Mouse (Mus musculus) hindbrain, embryonic 14.5 days (tissue): ENCODE measurements at regions not wholly inside any gene's neighbourhood (a gene's known extent, or its start where the extent isn't known, plus 50 kb on each side); places are given as distances from the start of the nearest gene placed in this dataset.

Source experiments
- ATAC-seq: fragments of 200-750 bp; cut with Nextera tagmentation; 2 replicates; pipeline ENCODE4 v1.8.0; 2017; ENCODE audit warnings: moderate number of reproducible peaks, mild to moderate bottlenecking, moderate TSS enrichment, moderate library complexity; ENCODE audit not compliant: low FRiP score
- DNase-seq: peaks from one replicate; pipeline ENCODE4 v3.0.0-alpha.2; 2015; ENCODE audit warnings: low spot score
- H3K27ac ChIP-seq: fragments of 300-500 bp; sonication (generic); 2 replicates; pipeline ENCODE4 v1.5.1; 2014; ENCODE audit warnings: mild to moderate bottlenecking, moderate library complexity
- H3K27me3 ChIP-seq: fragments of 300-500 bp; sonication (generic); 2 replicates; pipeline ENCODE4 v1.6.1; 2014; ENCODE audit warnings: mild to moderate bottlenecking, low read length, mixed read lengths; ENCODE audit not compliant: control insufficient read depth, insufficient read depth
- H3K36me3 ChIP-seq: fragments of 300-500 bp; sonication (generic); replicated peaks from 2 replicates; pipeline ENCODE4 v1.6.1; 2014; ENCODE audit not compliant: control insufficient read depth, insufficient read depth
- H3K4me1 ChIP-seq: fragments of 300-500 bp; sonication (generic); replicated peaks from 2 replicates; pipeline ENCODE4 v1.6.1; 2014; ENCODE audit warnings: antibody characterized with exemption, low read length, mixed read lengths; ENCODE audit not compliant: control insufficient read depth, insufficient read depth
- H3K4me2 ChIP-seq: fragments of 300-500 bp; sonication (generic); replicated peaks from 2 replicates; pipeline ENCODE4 v1.6.1; 2014; ENCODE audit warnings: mild to moderate bottlenecking, moderate library complexity
- H3K4me3 ChIP-seq: fragments of 300-500 bp; sonication (generic); replicated peaks from 2 replicates; pipeline ENCODE4 v1.5.1; 2014; ENCODE audit warnings: mild to moderate bottlenecking, low read length
- H3K9ac ChIP-seq: fragments of 300-500 bp; sonication (generic); 2 replicates; pipeline ENCODE4 v1.6.1; 2014
- H3K9me3 ChIP-seq: fragments of 300-500 bp; sonication (generic); 2 replicates; pipeline ENCODE4 v1.6.1; 2016; ENCODE audit warnings: low read length; ENCODE audit not compliant: control insufficient read depth
- WGBS: fragments of 180-500 bp; shearing (Covaris S2); extraction: QIAGEN DNeasy Blood & Tissue Kit; methylation state at CpG from one replicate; pipeline ENCODE4 v1.1.7; 2014; 5-methylcytosine and 5-hydroxymethylcytosine counted together

GRCm38 (mm10) chrX:21828975-21829374 is 84.1 kb upstream of the Gm28269 start:
- Histone ChIP-seq H3K27ac (no peak overlapping the region), H3K4me2 (no peak overlapping the region), H3K9ac (no peak overlapping the region), H3K36me3 (no peaks in the 10 kb centered on the region), H3K27me3 (no peaks in the 10 kb centered on the region), H3K4me1 (no peaks in the 10 kb centered on the region), H3K9me3 (no peaks in the 10 kb centered on the region), H3K4me3 (no peak overlapping the region)
- ATAC-seq (no peak), DNase-seq (peak; percentile 43)

- ATAC-seq, result no peak
- Histone ChIP-seq H3K9me3 (no peaks in the 10 kb centered on the region), H3K9ac (no peak overlapping the region), H3K36me3 (no peaks in the 10 kb centered on the region), H3K4me3 (no peak overlapping the region), H3K27me3 (no peaks in the 10 kb centered on the region), H3K4me1 (no peaks in the 10 kb centered on the region), H3K27ac (no peak overlapping the region), H3K4me2 (no peak overlapping the region)
- DNase-seq, result no peak
Observed at GRCm38 (mm10) chrX:21809212-21809611, 64.3 kb upstream of the Gm28269 start.

DNA sequence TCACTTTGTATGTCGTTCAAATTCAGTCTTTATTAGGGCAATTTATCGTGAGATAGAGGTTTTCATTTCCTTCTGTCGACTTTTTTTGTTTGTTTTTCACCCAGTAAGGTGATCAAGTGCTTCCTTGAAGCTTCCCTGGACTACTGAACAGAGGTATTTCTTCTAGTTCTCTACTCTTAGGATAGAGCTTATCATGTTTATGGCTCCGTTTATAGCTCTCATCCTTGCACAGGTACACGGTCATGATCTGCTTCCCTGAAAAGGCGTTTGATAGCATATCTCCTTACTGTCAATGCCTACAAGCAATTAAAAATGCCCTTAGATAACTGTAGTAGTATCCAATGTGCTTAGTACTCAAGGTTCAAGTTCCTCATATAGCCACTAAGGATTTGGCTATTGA is 56.9 kb upstream of the Gm28269 start:
- no peak overlapping the region for H3K4me3 ChIP-seq
- 79% methylated on average over 6 of the region's 6 CpGs for WGBS
- H3K9ac ChIP-seq, result no peak overlapping the region
- no peaks in the 10 kb centered on the region for H3K9me3 ChIP-seq
- no peaks in the 10 kb centered on the region for H3K36me3 ChIP-seq
- no peak overlapping the region for H3K4me2 ChIP-seq
- no peaks in the 10 kb centered on the region for H3K27me3 ChIP-seq
- DNase-seq (no peak), ATAC-seq (no peak)
- no peaks in the 10 kb centered on the region for H3K4me1 ChIP-seq
- no peak overlapping the region for H3K27ac ChIP-seq
